Mouse (Mus musculus): ENCODE data around the gene Cwc22.

- TF ChIP-seq POLR2A (IDR thresholded peaks at IDR 0.05; ENCODE audit: low read depth, low read length) (no peak), CTCF (conservative IDR thresholded peaks at IDR 0.05; ENCODE audit: insufficient read depth, insufficient read length, low read depth, low read length) (no peak)
Observed at GRCm38 (mm10) chr2:77869729-77870280, 76.4 kb downstream of the Cwc22 start.
